Mouse (Mus musculus) lung, postnatal 36 days (tissue): ENCODE measurements around the gene Olfr1076.
"Not testable (repeated sequence)": the region's sequence is repeated elsewhere in the genome, so short reads cannot be mapped to it uniquely, and the experiment has no call there.

ENCODE experiments used
- DNase-seq: peaks from one replicate; pipeline ENCODE4 v3.0.0; 2022; ENCODE audit warnings: mixed read lengths

The Olfr1076 gene

DNA sequence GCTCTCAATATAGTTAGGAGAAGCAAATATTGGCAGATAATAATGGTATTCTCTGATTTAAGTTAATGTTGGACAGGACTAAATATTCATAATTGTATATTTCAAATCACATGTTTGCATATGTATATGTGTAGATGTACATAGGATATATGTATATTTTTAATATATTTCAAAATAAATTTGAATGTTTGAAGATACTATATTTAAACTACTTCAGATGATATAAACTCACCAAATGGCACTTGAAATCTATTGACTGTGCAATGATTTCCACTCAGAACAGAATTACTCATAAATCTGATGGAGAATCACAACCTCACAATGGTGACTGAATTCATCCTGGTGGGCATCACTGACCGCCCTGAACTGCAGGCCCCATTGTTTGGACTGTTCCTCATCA, at the start of gene Olfr1076:
TSS of gene Olfr1076 (plus strand) at position 301 of the 400 bp plus-strand sequence.
- no peak for DNase-seq

DNA sequence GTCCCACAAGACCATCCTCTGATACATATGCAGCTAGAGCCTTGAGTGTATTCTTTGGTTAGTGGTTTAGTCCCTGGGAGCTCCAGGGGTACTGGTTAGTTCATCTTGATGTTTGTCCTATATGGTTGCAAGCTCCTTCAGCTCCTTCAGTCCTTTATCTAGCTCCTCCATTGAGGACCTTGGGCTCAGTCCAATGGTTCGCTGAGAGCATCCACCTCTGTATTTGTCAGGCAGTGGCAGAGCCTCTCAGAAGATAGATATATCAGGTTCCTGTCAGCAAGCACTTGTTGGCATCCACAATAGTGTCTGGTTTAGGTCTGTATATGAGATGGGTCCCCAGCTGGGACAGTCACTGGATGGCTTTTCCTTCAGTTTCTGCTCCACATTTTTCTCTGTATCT, 47.8 kb upstream of the Olfr1076 start:
- DNase-seq, result no peak

DNA sequence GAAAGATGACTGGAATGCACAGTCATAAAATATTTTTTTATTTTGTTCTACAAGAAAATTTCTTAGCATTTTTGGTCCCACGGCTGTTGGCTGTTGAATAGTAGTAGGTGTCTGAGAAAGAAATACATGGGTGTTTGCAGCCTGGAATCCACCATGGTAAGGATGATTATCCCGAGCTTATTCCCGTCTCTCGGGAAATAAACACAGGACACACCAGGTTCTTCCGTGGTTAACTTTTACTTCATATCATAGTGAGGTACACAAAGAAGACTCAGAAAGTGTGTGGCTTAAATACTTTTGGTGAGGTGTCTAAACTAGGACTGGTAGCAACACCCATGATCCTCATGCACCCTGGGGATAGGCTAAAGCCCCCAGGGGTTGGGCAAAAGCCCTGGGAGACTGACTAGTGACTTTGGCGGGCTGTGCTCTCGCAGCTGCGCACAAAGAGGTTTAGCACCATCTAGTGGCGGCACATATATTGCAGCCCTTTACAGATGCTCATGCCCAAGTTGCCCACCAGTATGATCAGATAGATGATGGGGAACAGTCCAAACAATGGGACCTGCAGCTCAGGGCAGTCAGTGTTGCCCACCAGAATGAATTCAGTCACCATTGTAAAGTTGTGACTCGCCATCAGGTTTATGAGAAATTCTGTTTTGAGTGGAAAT, 43.7 kb upstream of the Olfr1076 start:
- peak; percentile 42 for DNase-seq

DNA sequence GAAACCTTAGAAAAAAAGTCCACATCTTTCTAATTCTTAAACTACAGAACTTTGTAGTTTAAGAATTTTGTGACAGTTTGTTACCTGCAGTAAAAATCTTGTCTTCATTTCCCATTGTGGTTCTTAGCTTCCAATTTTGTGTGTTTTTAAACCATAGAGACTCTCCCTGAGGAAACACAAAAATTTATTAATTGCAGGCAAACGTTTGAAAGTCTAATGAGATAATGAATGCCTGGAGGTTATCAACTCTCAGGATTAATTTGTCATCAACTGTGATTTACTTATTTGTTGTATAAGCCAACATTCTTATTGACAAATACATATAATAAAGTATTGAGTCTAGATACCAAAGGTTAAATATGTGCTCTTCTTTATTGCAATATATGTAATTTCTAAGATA, 21.0 kb upstream of the Olfr1076 start, which contains the start of gene Olfr228:
TSS of gene Olfr228 (minus strand) at position 101 of the 400 bp plus-strand sequence.
- no peak for DNase-seq

DNA sequence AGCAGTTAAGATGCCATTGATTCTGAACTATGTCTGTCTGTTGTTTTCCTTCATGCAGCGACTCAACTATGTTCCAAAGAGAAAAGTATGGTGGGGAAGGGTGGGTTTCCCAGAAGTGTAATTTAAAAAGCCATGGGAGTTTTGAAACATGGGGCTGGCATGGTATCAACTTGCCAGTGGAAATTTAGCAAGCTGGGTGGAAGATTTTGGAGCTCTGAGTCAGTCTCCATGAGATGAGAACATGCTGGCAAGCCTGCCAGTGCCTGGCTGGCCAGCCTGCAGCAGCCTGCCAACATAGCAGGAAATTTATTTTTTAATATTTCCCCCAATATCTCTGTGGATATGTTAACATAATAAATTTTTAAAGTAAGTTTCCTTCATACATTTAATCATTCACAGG, 22.7 kb downstream of the Olfr1076 start:
- DNase-seq, result no peak

DNA sequence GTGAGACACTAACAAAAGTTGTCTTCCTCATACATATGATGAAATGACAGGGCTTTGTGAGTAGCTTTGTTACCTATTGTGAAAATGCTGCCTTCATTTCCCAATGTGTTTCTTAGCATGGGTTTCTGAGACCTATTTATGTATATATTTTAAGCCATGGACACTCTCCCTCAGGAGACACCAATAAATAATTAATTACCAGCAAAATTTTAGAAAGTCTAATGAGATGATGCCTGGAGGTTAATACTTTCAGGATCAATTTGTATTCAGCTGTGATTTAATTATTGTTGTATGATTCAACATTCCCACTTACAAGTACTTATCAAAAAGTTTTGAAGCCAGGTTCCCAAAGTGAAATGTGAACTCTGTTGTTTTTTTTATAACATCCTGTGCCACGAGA, 34.1 kb downstream of the Olfr1076 start, which contains the start of gene Olfr1079:
TSS of gene Olfr1079 (minus strand) at position 101 of the 400 bp plus-strand sequence.
- no peak for DNase-seq

DNA sequence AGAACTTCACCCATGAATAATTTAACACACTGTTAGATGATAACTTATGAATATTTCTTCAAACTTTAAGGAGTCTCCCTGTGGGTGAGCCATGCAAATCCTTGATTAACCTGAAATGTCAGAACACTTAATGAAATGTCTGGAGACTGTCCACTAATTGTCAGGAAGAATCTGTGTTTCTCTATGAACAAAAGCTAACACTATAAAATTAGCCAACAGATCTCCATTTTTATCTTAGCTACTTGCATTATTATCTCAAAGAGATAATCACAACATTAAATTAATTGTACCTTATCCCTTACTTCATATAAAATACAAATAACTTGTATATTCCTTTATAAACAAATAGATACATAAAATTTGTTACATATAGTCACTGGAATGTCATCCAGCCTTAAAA, 49.9 kb downstream of the Olfr1076 start, which contains the start of gene Olfr1080:
TSS of gene Olfr1080 (minus strand) at position 101 of the 400 bp plus-strand sequence.
- not testable (repeated sequence) for DNase-seq
